Mouse (Mus musculus) forebrain, embryonic 16.5 days (tissue): Measurements from ENCODE around the gene Rc3h2. TPM values are rescaled to one million over a fixed set of nuclear protein-coding genes. Genes with fewer than 3 reads are reported as not detected.
A peak's percentile ranks its signal among the peaks of the same experiment; 100 is the strongest.

ENCODE experiments used
- ATAC-seq: fragments of 200-750 bp; cut with Nextera tagmentation; 2 replicates; pipeline ENCODE4 v1.8.0; 2017; ENCODE audit warnings: mild to moderate bottlenecking, moderate library complexity
- H3K27ac ChIP-seq: fragments of 300-500 bp; sonication (generic); 2 replicates; pipeline ENCODE4 v1.5.1; 2014; ENCODE audit warnings: low read length, control low read depth
- H3K27me3 ChIP-seq: fragments of 300-500 bp; sonication (generic); replicated peaks from 2 replicates; pipeline ENCODE4 v1.6.1; 2014; ENCODE audit warnings: low read length; ENCODE audit not compliant: control insufficient read depth, insufficient read depth
- H3K36me3 ChIP-seq: fragments of 300-500 bp; sonication (generic); 2 replicates; pipeline ENCODE4 v1.6.1; 2014; ENCODE audit not compliant: control insufficient read depth, insufficient read depth
- H3K4me1 ChIP-seq: fragments of 300-500 bp; sonication (generic); replicated peaks from 2 replicates; pipeline ENCODE4 v1.6.1; 2014; ENCODE audit warnings: low read length; ENCODE audit not compliant: control insufficient read depth, insufficient read depth
- H3K4me2 ChIP-seq: fragments of 300-500 bp; sonication (generic); 2 replicates; pipeline ENCODE4 v1.6.1; 2014; ENCODE audit warnings: mild to moderate bottlenecking, low read length, control low read depth
- H3K4me3 ChIP-seq: fragments of 300-500 bp; sonication (generic); replicated peaks from 2 replicates; pipeline ENCODE4 v1.5.1; 2014; ENCODE audit warnings: mild to moderate bottlenecking, low read length, control low read depth
- H3K9ac ChIP-seq: fragments of 300-500 bp; sonication (generic); replicated peaks from 2 replicates; pipeline ENCODE4 v1.6.1; 2014; ENCODE audit warnings: low read depth, low read length, control low read depth
- H3K9me3 ChIP-seq: fragments of 300-500 bp; sonication (generic); 2 replicates; pipeline ENCODE4 v1.6.1; 2016; ENCODE audit warnings: low read length; ENCODE audit not compliant: control insufficient read depth
- WGBS: fragments of 180-500 bp; shearing (Covaris S2); extraction: QIAGEN DNeasy Blood & Tissue Kit; methylation state at CpG from one replicate; pipeline ENCODE4 v1.1.7; 2014; 5-methylcytosine and 5-hydroxymethylcytosine counted together
- polyA plus RNA-seq: library from polyadenylated mRNA; unstranded; fragments of >200 nt; fragmentation: Nextera tagmentation; extraction: Ambion mirVana; gene quantifications from 2 replicates; pipeline ENCODE4 v1.2.1, GENCODE M21; 2015

The Rc3h2 gene
- polyA plus RNA-seq, 1 experiment from 2014 or later: 28.1 TPM

GRCm38 (mm10) chr2:37358633-37359540, 63.8 kb downstream of the Rc3h2 start, which contains the start of gene Pdcl:
TSS of gene Pdcl (minus strand) at chr2:37359332.
- Histone ChIP-seq H3K9me3 (no peaks in the 10 kb centered on the region), H3K4me2 (peak within 1 kb of the TSS; percentile 84), H3K4me3 (peak within 1 kb of the TSS; percentile 96), H3K27ac (peak within 1 kb of the TSS; percentile 87), H3K36me3 (peaks cover 20% of the 10 kb centered on the region), H3K9ac (peak within 1 kb of the TSS; percentile 66), H3K4me1 (peaks cover 14% of the 10 kb centered on the region), H3K27me3 (no peaks in the 10 kb centered on the region)
- under 1% methylated on average over 41 of the region's 42 CpGs for WGBS
- ATAC-seq: peak; percentile 97

- H3K36me3 ChIP-seq: peaks cover 45% of the 10 kb centered on the region
Observed at GRCm38 (mm10) chr2:37355571-37355970, 67.1 kb downstream of the Rc3h2 start.

GRCm38 (mm10) chr2:37351671-37352070, 71.0 kb downstream of the Rc3h2 start:
- H3K4me1 ChIP-seq: no peaks in the 10 kb centered on the region
- H3K27ac ChIP-seq: no peak overlapping the region
- H3K4me3 ChIP-seq: no peak overlapping the region
- ATAC-seq: no peak
- H3K9ac ChIP-seq: no peak overlapping the region
- H3K36me3 ChIP-seq: peaks cover 50% of the 10 kb centered on the region
- 87% methylated on average over 7 of the region's 7 CpGs for WGBS
- no peaks in the 10 kb centered on the region for H3K27me3 ChIP-seq
- no peaks in the 10 kb centered on the region for H3K9me3 ChIP-seq
- H3K4me2 ChIP-seq: no peak overlapping the region

More at GRCm38 (mm10) chr2:37355571-37355970, 67.1 kb downstream of the Rc3h2 start:
- WGBS: 96% methylated on average over 5 of the region's 5 CpGs
- Histone ChIP-seq H3K9ac (no peak overlapping the region), H3K9me3 (no peaks in the 10 kb centered on the region), H3K27ac (no peak overlapping the region), H3K4me2 (no peak overlapping the region), H3K4me1 (peaks cover 14% of the 10 kb centered on the region), H3K27me3 (no peaks in the 10 kb centered on the region), H3K4me3 (no peak overlapping the region)
- ATAC-seq: no peak

GRCm38 (mm10) chr2:37338497-37339187, 84.1 kb downstream of the Rc3h2 start:
- no peak overlapping the region for H3K4me3 ChIP-seq
- H3K27ac ChIP-seq: no peak overlapping the region
- H3K27me3 ChIP-seq: no peaks in the 10 kb centered on the region
- no peak overlapping the region for H3K9ac ChIP-seq
- H3K4me2 ChIP-seq: no peak overlapping the region
- H3K36me3 ChIP-seq: no peaks in the 10 kb centered on the region
- ATAC-seq: no peak
- 61% methylated on average over 10 of the region's 10 CpGs for WGBS
- H3K4me1 ChIP-seq: no peaks in the 10 kb centered on the region
- H3K9me3 ChIP-seq: no peaks in the 10 kb centered on the region

GRCm38 (mm10) chr2:37333321-37333720, 89.4 kb downstream of the Rc3h2 start:
- no peaks in the 10 kb centered on the region for H3K4me1 ChIP-seq
- WGBS: 91% methylated on average over 2 of the region's 2 CpGs
- H3K27me3 ChIP-seq: no peaks in the 10 kb centered on the region
- H3K9ac ChIP-seq: no peak overlapping the region
- no peaks in the 10 kb centered on the region for H3K9me3 ChIP-seq
- H3K4me3 ChIP-seq: no peak overlapping the region
- no peak overlapping the region for H3K4me2 ChIP-seq
- H3K36me3 ChIP-seq: no peaks in the 10 kb centered on the region
- no peak overlapping the region for H3K27ac ChIP-seq
- no peak for ATAC-seq

- no peak within 1 kb of the TSS for H3K9ac ChIP-seq
- H3K4me1 ChIP-seq: no peaks in the 10 kb centered on the region
- H3K36me3 ChIP-seq: no peaks in the 10 kb centered on the region
- no peak within 1 kb of the TSS for H3K4me2 ChIP-seq
- no peaks in the 10 kb centered on the region for H3K9me3 ChIP-seq
- H3K4me3 ChIP-seq: no peak within 1 kb of the TSS
- 79% methylated on average over 1 of the region's 1 CpGs for WGBS
- H3K27ac ChIP-seq: no peak within 1 kb of the TSS
- no peak for ATAC-seq
- no peaks in the 10 kb centered on the region for H3K27me3 ChIP-seq
Observed at GRCm38 (mm10) chr2:37326215-37326614, 96.5 kb downstream of the Rc3h2 start, which contains the start of gene Olfr368. TSS of gene Olfr368 (plus strand) at chr2:37326515.

Other genes with a start within 250 kb of the Rc3h2 start
- gene Olfr365, start 234.7 kb downstream of the Rc3h2 start, polyA plus RNA-seq: not detected in 2 replicates
- gene Olfr366, start 211.3 kb downstream of the Rc3h2 start, polyA plus RNA-seq: not detected in 2 replicates
- not detected in 2 replicates for gene Olfr368, start 96.4 kb downstream of the Rc3h2 start, polyA plus RNA-seq
- gene Pdcl, start 63.6 kb downstream of the Rc3h2 start, polyA plus RNA-seq: 66.4 and 88.3 TPM in 2 replicates
- gene Zbtb26, start 20.2 kb upstream of the Rc3h2 start, polyA plus RNA-seq: 8.9 and 9.2 TPM in 2 replicates
- 24.2 and 25.1 TPM in 2 replicates for gene Zbtb6, start 20.3 kb upstream of the Rc3h2 start, polyA plus RNA-seq
- gene Rabgap1, start 20.4 kb upstream of the Rc3h2 start, polyA plus RNA-seq: 63.2 and 65.3 TPM in 2 replicates
- 28.9 and 31.1 TPM in 2 replicates for gene Gpr21, start 93.4 kb upstream of the Rc3h2 start, polyA plus RNA-seq